Mouse (Mus musculus): ENCODE results near the gene Tsen54.
"Not testable (repeated sequence)": the region's sequence is repeated elsewhere in the genome, so short reads cannot be mapped to it uniquely, and the experiment has no call there.

The Tsen54 gene

DNA sequence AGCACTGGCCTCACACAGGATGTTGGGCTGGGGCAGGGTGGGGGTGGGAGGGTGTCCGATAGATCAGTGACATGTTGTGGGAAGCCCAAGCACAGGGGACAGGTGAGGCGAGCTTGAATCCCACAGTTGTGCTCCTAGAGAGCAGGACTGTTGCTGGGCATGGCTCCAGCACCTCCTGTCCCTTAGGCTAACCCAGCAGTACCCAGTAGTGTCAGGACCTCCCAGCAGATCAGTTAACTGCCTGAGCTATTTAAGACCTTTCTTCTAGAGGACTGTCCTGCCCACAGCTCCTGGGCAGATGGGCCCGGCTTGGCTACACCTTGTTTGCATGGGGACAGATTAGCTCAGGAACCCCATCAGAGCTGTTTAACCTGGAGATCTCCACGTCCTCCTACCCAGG lies 14.5 kb downstream of the Tsen54 start:
- no peak for DNase-seq (ENCODE audit: low spot score in 2 of 2)

DNA sequence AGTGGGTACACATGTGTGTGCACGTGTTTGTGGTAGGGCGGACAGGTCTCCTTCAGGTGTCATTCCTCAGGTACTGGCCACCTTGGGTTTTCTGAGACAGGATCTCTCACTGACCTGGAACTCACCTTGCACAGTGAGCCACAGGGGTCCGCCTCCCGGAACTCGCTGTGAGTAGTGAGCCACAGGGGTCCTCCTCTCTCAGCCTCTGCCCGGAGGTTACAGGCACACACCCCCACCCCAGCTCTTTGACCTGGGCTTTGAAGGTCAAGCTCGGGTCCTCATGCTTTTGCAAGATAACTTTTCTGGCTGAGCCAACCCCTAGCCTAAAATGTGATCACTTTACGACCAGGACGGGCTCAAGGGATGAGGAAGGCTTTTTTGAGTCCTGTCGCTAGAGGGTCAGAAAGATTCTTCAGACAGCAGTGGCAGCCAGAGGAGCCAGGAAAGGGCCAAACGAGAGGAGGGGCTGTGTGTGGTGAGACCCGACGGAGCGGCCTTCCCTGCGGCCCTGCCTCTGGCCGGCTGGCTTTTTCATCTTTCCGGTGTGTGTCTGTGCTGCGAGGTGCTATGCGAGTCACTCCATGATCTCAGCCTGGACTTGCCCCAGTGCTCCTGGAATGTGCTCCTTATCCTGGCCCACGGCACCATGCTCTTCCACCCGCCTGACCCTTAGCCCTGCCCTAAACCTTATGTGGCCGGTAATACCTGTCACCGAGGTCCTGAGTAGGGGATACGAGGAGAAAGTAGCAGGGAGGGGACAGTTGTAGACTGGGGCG lies 16.2 kb downstream of the Tsen54 start:
- DNase-seq (ENCODE audit: low spot score in 2 of 2), result no peak

DNA sequence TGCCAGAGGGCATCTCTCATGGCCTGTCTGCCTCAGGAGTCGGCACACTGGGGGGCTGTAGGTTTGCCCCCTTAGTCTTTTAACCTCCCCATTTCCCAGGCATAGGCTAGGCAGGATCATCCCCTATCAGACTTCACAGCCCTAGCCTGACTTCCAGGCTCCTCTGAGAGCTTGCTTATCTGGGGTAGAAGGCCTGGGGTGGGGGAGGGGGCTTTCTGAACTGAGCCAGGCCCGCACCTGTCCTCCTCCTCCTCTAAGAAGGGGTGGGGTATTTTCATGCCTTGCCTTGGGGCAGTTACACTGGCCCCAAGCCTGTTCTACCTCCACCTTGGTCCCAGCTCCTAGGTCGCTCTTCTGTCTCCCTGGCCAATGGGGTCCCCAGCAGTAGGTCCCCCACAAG lies 17.0 kb downstream of the Tsen54 start:
- no peak for DNase-seq (ENCODE audit: low spot score in 2 of 2)

DNA sequence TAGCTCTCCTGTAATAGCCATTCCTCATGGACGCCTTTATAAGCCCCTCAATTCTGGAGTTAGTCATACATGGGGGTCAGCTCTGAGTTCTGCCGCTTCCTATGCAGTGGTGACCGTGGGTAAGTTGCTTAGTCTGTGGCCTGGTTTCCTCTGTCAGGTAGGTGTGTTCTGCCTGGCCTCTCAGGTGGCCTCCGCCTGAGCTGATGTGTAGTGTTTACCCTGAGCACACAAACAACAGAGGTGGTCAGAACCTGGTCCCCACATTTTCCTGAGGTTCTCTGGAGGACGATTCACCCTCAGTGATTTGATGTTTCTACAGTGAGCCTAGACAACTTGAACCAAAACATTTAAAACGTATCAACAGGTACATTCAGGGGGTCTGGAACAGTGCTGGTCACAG lies 17.5 kb downstream of the Tsen54 start:
- DNase-seq (ENCODE audit: low spot score in 2 of 2), result no peak

DNA sequence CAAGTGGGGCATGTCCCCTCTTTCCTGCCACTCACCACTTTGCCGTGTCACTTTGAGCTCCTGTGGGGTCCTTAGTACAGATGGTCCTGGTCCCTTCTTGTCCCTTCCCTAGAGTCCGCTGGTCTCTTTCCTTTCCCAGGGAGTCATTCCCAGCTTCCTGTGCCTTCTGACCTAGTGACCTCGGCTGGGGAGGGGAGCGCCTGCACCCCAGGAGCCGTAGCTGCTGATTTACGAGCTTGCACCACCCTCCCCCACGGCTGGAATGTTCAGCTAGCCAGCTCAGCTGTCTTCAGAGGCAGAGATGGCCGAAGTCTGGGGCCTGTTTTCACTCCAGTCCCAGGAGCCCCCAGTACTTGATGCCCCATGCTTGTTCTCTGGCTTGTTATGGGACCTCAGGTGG lies 18.0 kb downstream of the Tsen54 start:
- no peak for DNase-seq (ENCODE audit: low spot score in 2 of 2)

DNA sequence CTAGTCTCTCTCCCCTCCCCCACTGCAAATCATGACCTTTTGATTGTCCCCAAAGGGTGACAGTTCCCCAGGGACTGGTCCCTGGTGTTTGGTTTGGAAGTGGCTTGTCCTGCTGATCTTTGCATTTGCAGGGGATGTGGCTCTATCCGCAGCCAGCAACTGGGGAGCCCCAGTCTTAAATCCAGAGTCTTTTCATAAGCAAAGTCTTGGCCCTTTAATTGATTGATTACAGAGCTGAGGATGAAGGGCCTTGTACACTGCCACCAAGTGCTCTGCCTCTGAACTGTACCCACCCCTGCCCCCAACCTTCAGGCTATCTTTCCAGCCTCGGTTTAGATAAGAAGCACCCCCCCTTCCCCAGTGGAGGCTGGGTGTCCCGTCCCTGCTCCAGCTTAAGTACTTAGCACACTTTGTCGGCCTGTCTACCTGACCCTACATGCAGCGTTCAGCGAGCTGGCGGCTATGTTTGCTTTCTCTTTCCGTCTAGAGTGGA lies 18.5 kb downstream of the Tsen54 start:
- no peak for DNase-seq (ENCODE audit: low spot score in 2 of 2)

DNA sequence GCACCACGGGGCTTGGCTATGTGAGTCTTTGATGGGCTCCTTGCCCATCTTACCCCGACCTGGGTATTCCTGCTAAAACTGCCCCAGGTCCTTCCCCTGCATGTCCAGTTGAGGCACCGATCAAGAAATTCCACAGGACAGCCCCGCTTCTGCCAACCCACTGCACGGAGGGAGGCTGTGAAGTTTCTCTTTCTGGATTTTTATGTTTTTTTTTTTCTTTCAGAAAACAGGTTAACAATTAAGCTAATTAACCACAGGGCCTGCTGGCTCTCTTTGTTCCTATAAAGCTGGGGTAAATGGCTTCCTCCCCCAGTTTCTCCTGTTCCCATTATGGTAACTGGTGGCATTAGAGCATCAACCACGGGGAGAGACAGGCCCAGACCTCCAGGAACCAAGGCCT lies 19.5 kb downstream of the Tsen54 start:
- no peak for DNase-seq (ENCODE audit: low spot score in 2 of 2)

DNA sequence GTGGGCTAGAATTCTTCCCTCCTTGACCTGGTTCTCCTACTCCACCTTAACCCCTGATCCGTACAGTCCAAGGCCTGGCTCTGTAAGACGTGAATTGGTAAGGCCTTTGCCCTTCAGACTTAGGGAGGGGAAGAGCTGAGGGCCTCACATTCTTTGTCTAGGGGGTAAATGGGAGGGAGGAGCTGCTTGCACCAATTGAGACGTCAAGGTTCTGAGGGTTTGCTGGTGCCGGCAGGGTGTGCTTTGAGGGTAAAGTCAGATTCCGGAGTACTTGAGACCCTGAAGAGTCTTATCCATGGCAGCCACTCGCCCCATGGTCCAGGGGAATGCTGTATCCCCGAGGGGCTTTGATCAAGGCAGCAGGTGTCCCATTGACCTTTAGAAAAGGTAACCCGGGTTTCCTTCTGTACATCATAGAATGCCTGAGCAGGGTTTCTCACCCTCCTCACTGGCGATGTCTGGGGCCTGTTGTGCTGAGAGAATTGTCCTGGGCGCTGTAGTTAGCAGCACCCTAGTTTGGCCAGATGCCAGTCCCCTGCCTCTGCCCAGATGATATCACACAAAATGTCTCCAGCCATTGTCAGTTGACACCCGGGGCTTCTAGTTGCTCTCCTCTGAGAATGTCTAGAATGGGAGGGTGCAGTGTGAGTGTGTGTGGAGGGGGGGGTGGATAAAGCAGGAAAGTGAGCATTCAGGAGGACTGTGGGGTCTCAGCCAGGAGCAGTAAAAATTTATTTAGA lies 22.3 kb downstream of the Tsen54 start:
- DNase-seq (ENCODE audit: low spot score in 2 of 2), result no peak

DNA sequence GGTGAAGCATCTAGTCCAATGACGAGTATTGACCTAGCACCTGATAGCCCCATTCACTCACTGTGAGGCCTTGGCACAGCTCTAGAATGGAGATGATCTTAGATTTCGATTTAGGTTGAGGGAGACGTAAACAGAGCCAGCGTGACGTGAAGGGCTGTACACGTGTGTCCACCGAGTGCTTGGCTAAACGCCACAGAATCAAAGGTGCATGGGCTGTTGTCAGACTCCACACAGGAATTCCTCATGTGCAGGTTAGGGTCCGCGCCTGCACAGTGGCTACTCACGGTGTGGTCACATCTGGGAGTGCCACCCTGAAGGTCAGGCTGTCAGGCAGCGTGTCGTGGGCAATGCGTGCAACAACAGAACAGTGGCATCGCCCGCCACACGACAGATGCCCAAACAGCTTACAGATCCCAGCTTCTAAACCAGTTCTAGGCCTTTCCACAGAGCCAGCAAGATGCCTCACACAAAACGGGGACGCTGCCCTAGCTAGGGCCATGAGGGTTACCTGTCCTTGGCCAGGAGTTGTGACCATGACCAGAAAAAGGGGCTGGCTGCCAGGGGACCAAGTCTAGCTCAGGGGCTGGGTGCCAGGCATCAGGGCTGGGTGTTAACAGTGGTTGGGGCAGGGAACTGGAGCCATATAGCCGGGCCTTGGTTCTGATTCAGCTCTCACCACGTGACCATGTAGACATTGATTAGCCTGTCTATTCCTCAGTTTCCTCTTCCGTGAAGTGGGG lies 23.3 kb downstream of the Tsen54 start:
- DNase-seq (ENCODE audit: low spot score in 2 of 2), result no peak

DNA sequence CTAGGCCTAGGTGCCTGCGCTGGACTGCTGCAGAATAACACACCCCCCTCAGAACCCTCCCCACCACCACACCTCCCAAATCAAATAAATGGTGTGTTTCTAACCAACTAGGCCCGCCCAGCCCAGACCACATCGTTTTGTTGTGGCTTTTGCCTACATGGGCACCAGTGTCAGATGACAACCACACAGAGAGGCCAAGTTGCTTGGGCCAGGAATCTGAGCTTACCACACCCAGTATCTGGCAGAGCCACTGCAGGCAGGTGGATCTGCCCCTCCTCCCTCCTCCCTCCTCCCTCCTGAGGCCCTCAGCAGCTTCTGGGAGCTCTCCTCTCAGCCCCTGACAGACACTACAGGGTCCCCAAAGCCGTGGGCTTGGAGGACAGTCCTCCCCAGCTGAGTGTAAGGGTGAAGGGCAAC lies 24.4 kb downstream of the Tsen54 start:
- no peak for DNase-seq (ENCODE audit: low spot score in 2 of 2)

DNA sequence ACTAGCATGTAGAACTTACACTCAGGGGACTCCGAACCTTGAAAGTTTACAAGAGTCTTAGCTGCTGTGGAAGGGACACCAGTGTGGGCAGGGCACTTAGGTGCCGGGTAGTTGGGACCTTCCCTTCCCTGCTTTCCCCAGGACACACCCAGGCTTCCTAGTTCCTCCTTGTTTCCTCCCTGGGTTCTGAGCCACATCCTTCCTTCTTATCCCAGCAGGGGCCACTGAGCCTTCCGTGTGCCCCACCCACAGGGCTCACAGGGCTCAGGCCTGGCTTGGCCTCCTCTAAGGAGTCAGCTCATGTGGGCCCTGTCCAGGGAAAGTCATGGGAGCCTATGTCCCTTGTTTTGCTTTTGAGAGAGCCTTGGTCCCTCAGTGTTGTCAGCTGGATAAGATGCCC lies 25.2 kb downstream of the Tsen54 start:
- no peak for DNase-seq (ENCODE audit: low spot score in 2 of 2)

DNA sequence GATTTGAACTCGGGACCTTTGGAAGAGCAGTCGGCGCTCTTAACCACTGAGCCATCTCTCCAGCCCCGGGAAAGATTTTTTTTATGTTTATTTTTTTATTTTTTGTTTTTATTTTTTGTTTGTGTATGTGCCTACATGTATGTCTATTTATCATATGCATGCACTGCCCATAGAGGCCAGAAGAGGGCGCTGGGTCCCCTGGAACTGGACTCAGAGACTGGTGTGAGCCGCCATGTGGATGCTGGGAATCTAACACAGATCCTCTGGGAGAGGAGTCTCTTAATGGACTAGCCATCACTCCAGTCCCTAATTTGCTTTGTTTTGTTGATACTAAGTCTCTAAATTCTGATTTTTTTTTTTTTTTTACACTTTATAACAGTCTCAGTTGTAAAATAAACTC lies 26.5 kb downstream of the Tsen54 start:
- DNase-seq (ENCODE audit: low spot score in 2 of 2), result no peak

DNA sequence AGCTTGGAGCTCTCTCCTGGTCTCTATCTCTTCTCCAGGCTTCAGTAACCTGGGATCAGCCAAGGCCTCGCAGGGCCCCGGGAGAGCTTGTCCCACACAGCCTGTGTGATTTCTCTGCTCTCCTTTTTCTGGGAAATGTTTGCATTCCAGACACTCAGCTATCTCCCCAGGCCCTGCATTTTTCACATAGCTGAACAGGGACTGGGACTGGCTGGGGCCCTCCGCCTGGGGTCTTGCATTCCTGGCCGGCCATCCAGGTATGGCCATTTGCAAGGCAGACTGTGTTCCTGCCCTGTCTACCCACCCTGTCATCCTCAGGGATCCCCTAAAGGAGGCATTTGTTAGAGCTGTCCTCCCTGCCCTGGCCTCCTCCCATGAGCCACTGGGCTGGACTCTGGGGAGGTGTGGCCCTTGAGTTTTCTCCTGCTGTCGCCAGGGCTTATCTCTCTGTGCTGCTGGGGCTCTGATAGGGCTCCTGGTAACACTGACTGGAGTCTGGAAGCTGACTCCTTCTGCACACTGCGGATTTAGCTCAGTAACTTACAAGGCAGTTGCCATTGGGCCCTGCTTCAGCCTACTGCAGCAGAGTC lies 27.5 kb downstream of the Tsen54 start:
- DNase-seq (ENCODE audit: low spot score in 2 of 2), result no peak

DNA sequence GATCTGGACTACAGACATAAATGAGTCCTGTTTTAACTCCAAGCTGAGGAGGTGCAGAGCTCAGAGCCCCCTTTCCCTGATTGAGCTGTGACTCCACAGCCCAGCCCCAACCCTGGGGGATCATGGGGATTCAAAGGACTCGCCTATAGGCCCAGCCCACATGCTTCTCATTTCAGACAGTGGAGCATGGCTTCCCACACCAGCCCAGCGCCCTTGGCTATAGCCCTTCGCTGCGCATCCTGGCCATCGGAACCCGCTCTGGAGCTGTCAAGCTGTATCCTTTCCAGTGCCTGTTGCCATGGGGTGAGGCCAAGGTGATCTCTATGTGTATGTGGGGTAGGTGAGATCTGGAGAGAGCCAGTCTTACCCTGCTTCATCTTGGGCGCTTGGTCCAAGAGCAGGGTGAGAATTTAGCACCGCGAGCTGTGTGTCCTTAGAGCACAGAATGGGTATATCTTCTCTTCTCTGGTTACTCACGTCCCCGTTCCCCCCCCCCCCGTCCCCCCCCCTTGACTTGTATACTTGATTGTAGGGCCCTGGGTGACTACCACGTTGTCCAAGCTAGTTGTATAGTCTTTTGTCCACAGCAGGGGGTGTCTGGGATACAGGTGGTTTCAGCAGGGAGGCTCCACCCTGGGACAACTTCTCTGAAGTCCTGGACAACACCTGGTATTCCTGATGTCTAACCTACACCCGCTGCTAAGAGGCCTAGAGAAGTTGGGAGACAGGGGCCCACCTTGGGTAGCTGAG lies 28.8 kb downstream of the Tsen54 start:
- no peak for DNase-seq (ENCODE audit: low spot score in 2 of 2)

DNA sequence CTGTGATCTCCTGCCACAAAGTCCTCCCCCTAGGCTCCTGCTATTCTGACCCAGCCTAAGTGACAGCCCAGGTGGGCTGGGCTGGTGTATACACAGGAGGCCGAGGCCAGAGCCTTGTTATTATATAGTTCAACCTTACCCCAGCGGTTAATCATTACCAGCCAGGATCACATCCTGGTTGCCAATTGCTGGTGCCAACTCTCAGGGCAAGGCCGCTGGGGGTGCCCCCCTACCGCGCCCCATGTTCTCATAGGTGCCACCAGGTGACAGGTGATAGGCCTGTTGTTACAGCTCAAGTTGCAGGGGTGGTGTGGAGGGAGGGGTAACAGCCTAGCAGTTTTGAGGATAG lies 29.3 kb downstream of the Tsen54 start:
- no peak for DNase-seq (ENCODE audit: low spot score in 2 of 2)

DNA sequence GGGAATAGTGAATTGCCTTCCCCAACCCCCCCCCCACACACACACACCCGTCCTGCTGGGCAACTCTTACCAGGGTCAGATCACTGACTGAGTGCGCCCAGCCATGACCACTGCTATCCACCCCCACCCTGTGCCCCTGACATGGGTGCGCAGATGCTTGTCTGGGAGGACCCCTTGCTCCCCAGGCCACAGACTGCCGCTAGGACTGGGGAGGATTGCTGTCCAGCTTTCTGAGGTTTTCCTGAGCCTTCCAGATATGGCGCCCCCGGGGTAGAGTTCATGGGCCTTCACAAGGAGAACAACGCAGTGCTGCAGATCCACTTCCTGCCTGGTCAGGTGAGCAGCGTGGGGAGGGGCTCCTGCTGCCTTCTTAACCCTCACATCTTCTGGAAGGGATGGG lies 29.7 kb downstream of the Tsen54 start:
- no peak for DNase-seq (ENCODE audit: low spot score in 2 of 2)

DNA sequence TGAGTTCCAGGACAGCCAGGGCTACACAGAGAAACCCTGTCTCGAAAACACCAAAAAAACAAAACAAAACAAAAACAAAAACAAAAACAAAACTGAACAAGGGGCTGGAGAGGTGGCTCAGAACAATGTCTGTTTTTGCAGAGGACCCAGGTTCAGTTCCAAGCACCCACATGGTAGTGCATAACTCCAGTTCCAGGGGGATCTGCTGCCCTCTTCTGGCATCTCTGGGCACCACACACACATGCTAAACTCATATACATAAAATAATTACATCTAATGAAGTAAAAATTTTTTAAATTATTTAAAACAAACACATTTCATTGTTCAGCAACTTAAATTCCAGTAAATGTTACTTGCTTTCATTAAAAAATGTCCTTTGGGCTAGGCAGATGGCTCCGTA lies 31.3 kb downstream of the Tsen54 start:
- DNase-seq (ENCODE audit: low spot score in 2 of 2), result no peak

DNA sequence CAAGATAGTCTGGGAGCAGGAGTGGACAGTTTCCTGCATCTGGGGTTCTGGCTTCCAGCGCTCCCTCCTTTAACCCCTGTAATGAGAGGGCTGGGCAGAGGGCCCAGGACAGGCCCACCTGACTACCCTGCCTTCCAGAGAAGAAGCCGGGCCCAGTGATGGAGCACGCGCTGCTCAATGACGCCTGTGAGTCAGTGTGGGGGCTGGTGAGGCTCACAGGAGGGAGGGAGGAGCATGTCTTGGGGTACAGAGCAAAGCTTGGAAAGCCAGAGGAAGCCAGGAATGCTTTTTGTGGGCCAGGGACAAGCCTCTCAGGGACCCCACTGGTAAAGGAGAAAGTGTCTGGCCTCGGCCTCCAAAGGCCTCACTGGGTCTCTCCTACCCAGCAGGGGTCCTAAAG lies 40.1 kb downstream of the Tsen54 start:
- DNase-seq (ENCODE audit: low spot score in 2 of 2), result peak; percentile 19 to 24

DNA sequence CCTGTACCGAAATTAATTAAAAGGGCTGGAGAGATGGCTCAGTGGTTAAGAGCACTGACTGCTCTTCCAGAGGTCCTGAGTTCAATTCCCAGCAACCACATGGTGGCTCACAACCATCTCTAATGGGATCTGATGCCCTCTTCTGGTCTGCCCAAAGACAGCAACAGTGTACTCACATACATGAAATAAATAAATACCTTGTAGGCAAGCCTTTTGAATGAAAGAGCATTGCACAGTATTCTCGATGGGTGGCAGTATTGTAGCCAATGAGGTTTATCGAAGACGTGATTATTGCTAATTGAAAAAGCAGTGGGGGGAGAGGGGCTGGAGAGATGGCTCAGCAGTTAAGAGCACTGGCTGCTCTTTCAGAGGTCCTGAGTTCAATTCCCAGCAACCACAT lies 42.6 kb downstream of the Tsen54 start:
- not testable (repeated sequence) for DNase-seq (ENCODE audit: low spot score in 2 of 2)

DNA sequence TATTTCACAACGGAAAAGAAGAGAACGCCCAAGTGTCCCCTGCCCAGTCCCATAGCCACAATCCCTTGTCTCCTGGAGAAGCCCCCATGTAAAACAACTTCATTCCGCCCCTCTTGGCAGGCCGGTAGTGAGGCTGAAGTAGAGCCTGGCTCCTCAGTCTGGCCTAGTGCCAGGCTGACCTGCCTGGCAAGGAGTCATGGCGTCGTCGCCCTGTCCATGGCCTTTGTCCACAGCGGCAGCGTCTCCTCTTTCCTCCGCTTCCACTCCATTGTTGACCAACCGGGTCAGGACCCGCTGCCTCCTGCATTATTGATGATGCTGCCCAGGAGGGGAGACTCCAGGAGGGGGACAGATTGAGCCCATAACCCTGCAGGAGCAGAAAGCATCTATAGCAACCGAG lies 43.4 kb downstream of the Tsen54 start:
- DNase-seq (ENCODE audit: low spot score in 2 of 2), result no peak

DNA sequence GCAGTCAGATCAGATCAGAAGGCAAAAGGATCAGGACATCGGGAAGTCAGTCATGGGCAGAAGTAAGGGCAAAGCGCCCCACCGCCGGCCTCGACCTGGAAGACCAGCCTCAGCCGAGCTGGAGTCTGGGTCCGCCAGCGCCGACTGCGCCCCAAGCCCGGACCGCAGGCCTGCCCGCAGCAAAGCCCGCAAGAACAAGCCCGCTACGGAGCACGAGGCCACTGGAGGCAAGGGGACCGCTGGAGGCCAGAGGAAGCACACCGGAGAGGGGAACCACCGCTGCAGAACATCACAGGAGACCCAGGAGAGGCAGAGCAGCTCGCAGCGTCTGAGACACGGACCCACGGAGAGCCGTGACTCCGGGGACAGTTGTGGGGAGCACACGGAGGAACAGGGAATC lies 43.8 kb downstream of the Tsen54 start, which contains the start of gene Myo15b:
Gene Myo15b (plus strand): TSS at position 53 of the 400 bp plus-strand sequence.
- DNase-seq (ENCODE audit: low spot score in 2 of 2), result no peak
